Mouse (Mus musculus) ovary, postnatal 36 days (tissue): ENCODE results near the gene Vapa.
A peak's percentile ranks its signal among the peaks of the same experiment; 100 is the strongest.
"Not testable (repeated sequence)": the region's sequence is repeated elsewhere in the genome, so short reads cannot be mapped to it uniquely, and the experiment has no call there.

Experiments used
- DNase-seq: peaks from one replicate; pipeline ENCODE4 v3.0.0; 2022; ENCODE audit warnings: low spot score, mixed read lengths

Gene Vapa

GRCm38 (mm10) chr17:65613463-65614412, at the start of gene Vapa:
TSS of gene Vapa (minus strand) at chr17:65613555.
- peak; percentile 99 for DNase-seq

GRCm38 (mm10) chr17:65662662-65663061, 49.3 kb upstream of the Vapa start:
- no peak for DNase-seq

GRCm38 (mm10) chr17:65658416-65658815, 45.1 kb upstream of the Vapa start:
- DNase-seq, result no peak

GRCm38 (mm10) chr17:65657958-65658357, 44.6 kb upstream of the Vapa start:
- DNase-seq, result no peak

- DNase-seq, result no peak
These were observed 43.4 kb upstream of the Vapa start for GRCm38 (mm10) chr17:65656731-65657130.

GRCm38 (mm10) chr17:65656076-65656475, 42.7 kb upstream of the Vapa start:
- no peak for DNase-seq

GRCm38 (mm10) chr17:65655608-65656007, 42.3 kb upstream of the Vapa start:
- no peak for DNase-seq

- no peak for DNase-seq
These were observed 37.2 kb upstream of the Vapa start for GRCm38 (mm10) chr17:65650598-65650997.

GRCm38 (mm10) chr17:65649175-65649493, 35.8 kb upstream of the Vapa start:
- no peak for DNase-seq

GRCm38 (mm10) chr17:65648371-65649174, 35.2 kb upstream of the Vapa start:
- peak; percentile 43 for DNase-seq

GRCm38 (mm10) chr17:65647961-65648360, 34.6 kb upstream of the Vapa start:
- no peak for DNase-seq

GRCm38 (mm10) chr17:65647226-65647625, 33.9 kb upstream of the Vapa start:
- peak; percentile 64 for DNase-seq

- DNase-seq, result no peak
These were observed 30.2 kb upstream of the Vapa start for GRCm38 (mm10) chr17:65643579-65643978.

- DNase-seq, result no peak
These were observed 29.7 kb upstream of the Vapa start for GRCm38 (mm10) chr17:65643051-65643521.

- no peak for DNase-seq
These were observed 29.2 kb upstream of the Vapa start for GRCm38 (mm10) chr17:65642578-65642991.

GRCm38 (mm10) chr17:65641734-65642218, 28.4 kb upstream of the Vapa start, which contains the start of gene Txndc2:
TSS of gene Txndc2 (minus strand) at chr17:65642168.
- no peak for DNase-seq

- DNase-seq, result no peak
These were observed 25.8 kb upstream of the Vapa start for GRCm38 (mm10) chr17:65639144-65639543.

- DNase-seq, result no peak
These were observed 22.5 kb upstream of the Vapa start for GRCm38 (mm10) chr17:65635715-65636360.

GRCm38 (mm10) chr17:65629943-65630342, 16.6 kb upstream of the Vapa start:
- DNase-seq, result no peak

GRCm38 (mm10) chr17:65628823-65629532, 15.6 kb upstream of the Vapa start:
- DNase-seq, result not testable (repeated sequence)

- no peak for DNase-seq
These were observed 12.9 kb upstream of the Vapa start for GRCm38 (mm10) chr17:65626301-65626700.
